Mouse (Mus musculus) neural tube, embryonic 15.5 days (tissue): ENCODE measurements around the gene Rffl. TPM values are rescaled to one million over a fixed set of nuclear protein-coding genes. Genes with fewer than 3 reads are reported as not detected.

Source experiments
- ATAC-seq: fragments of 200-750 bp; cut with Nextera tagmentation; 2 replicates; pipeline ENCODE4 v1.8.0; 2017; ENCODE audit warnings: mild to moderate bottlenecking, moderate TSS enrichment, moderate library complexity; ENCODE audit not compliant: low FRiP score
- H3K27ac ChIP-seq: fragments of 300-500 bp; sonication (generic); replicated peaks from 2 replicates; pipeline ENCODE4 v1.5.1; 2015; ENCODE audit warnings: mild to moderate bottlenecking, inconsistent platforms
- H3K27me3 ChIP-seq: fragments of 300-500 bp; sonication (generic); replicated peaks from 2 replicates; pipeline ENCODE4 v1.6.1; 2015; ENCODE audit warnings: inconsistent platforms
- H3K36me3 ChIP-seq: fragments of 300-500 bp; sonication (generic); 2 replicates; pipeline ENCODE4 v1.6.1; 2015; ENCODE audit warnings: inconsistent platforms
- H3K4me1 ChIP-seq: fragments of 300-500 bp; sonication (generic); 2 replicates; pipeline ENCODE4 v1.6.1; 2015; ENCODE audit warnings: inconsistent platforms
- H3K4me2 ChIP-seq: fragments of 300-500 bp; sonication (generic); 2 replicates; pipeline ENCODE4 v1.6.1; 2015; ENCODE audit warnings: inconsistent platforms, mild to moderate bottlenecking, moderate library complexity
- H3K4me3 ChIP-seq: fragments of 300-500 bp; sonication (generic); replicated peaks from 2 replicates; pipeline ENCODE4 v1.5.1; 2015; ENCODE audit warnings: mild to moderate bottlenecking, inconsistent platforms
- H3K9ac ChIP-seq: fragments of 300-500 bp; sonication (generic); replicated peaks from 2 replicates; pipeline ENCODE4 v1.6.1; 2015; ENCODE audit warnings: mild to moderate bottlenecking, inconsistent platforms
- H3K9me3 ChIP-seq: fragments of 300-500 bp; sonication (generic); replicated peaks from 2 replicates; pipeline ENCODE4 v1.6.1; 2016; ENCODE audit warnings: inconsistent platforms
- WGBS: fragments of 180-500 bp; shearing (Covaris S2); methylation state at CpG from one replicate; pipeline ENCODE4 v1.1.7; 2015; ENCODE audit warnings: mixed read lengths; 5-methylcytosine and 5-hydroxymethylcytosine counted together
- polyA plus RNA-seq: library from polyadenylated mRNA; unstranded; fragments of >200 nt; fragmentation: Nextera tagmentation; extraction: Ambion mirVana; gene quantifications from 2 replicates; pipeline ENCODE4 v1.2.1, GENCODE M21; 2015

The Rffl gene
- polyA plus RNA-seq, 1 experiment from 2014 or later: 3.8 TPM

DNA sequence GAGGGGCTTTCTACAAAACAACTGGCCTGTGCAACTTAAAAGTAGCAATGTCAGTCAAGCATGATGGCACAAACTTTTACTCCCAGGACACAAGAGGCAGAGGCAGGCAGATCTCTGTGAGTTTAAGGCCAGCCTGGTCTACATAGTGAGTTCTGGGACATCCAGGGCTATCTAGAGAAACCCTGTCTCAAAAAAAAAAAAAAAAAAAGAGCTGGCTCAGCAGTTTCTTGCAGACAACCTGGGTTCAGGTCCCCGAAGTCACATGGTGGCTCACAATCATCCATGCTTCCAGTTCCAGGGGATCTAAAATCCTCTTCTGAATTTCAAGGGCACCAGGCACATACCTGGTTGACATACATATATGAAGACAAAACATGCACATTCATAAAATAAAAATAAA lies 115.1 kb downstream of the Rffl start:
- Histone ChIP-seq H3K36me3 (no peaks in the 10 kb centered on the region), H3K4me3 (no peak overlapping the region), H3K4me1 (no peaks in the 10 kb centered on the region), H3K9ac (no peak overlapping the region), H3K9me3 (no peaks in the 10 kb centered on the region), H3K27ac (no peak overlapping the region), H3K4me2 (no peak overlapping the region), H3K27me3 (peaks cover 13% of the 10 kb centered on the region)
- 100% methylated on average over 1 of the region's 1 CpGs for whole genome bisulfite sequencing
- ATAC-seq: no peak

Other genes with a start within 250 kb of the Rffl start
- 0.24 and 0.27 TPM in 2 replicates for gene Cct6b, start 106.9 kb downstream of the Rffl start, polyA plus RNA-seq
- gene Zfp830, start 106.9 kb downstream of the Rffl start, polyA plus RNA-seq: 29.6 and 33.3 TPM in 2 replicates
- gene Lig3, start 90.1 kb downstream of the Rffl start, polyA plus RNA-seq: 19.0 and 19.7 TPM in 2 replicates
- 10.9 and 11.3 TPM in 2 replicates for gene Rad51d, start 19.4 kb upstream of the Rffl start, polyA plus RNA-seq
- 0.67 and 0.93 TPM in 2 replicates for gene Fndc8, start 20.9 kb upstream of the Rffl start, polyA plus RNA-seq
- 35.9 and 37.5 TPM in 2 replicates for gene Nle1, start 37.2 kb upstream of the Rffl start, polyA plus RNA-seq
- 2.1 and 2.6 TPM in 2 replicates for gene Unc45b, start 39.3 kb upstream of the Rffl start, polyA plus RNA-seq
- 1.9 and 2.1 TPM in 2 replicates for gene Slfn5, start 80.1 kb upstream of the Rffl start, polyA plus RNA-seq
- gene Slfn9, start 120.6 kb upstream of the Rffl start, polyA plus RNA-seq: 1.7 and 5.6 TPM in 2 replicates
- gene Slfn8, start 149.6 kb upstream of the Rffl start, polyA plus RNA-seq: 0.22 and 1.4 TPM in 2 replicates
- gene Slfn2, start 193.9 kb upstream of the Rffl start, polyA plus RNA-seq: 2.0 and 7.0 TPM in 2 replicates
- gene Slfn1, start 245.6 kb upstream of the Rffl start, polyA plus RNA-seq: 0.28 TPM in 1 of 2 replicates, not detected in the other